Mouse (Mus musculus) spleen, postnatal 36 days (tissue): Measurements from ENCODE around the gene Sh3rf1.

Experiments
- DNase-seq, 2 experiments: peaks; one replicate each; pipeline ENCODE4 v3.0.0; 2022; ENCODE audit warnings: low spot score in 2 of 2, mixed read lengths in 1 of 2

Gene Sh3rf1

DNA sequence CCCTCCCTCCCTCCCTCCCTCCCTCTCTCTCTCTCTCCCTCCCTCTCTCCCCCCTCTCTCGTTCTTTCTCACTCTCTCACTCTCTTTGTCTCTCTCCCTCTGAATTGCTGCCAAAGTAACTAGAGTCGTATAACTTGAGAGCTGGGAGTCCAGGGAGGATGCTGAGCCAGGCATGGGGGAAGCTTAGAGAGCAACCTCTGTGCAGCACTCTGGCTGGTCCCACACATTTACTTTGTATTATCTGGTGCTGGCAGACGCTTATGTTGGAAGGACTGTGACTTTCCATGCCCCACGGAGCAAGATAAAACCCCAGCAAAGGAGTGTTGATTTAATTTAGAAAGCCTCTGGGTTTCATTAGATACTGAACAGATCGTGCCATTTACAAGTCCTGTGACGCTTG, 196.5 kb downstream of the Sh3rf1 start:
- no peak for DNase-seq

DNA sequence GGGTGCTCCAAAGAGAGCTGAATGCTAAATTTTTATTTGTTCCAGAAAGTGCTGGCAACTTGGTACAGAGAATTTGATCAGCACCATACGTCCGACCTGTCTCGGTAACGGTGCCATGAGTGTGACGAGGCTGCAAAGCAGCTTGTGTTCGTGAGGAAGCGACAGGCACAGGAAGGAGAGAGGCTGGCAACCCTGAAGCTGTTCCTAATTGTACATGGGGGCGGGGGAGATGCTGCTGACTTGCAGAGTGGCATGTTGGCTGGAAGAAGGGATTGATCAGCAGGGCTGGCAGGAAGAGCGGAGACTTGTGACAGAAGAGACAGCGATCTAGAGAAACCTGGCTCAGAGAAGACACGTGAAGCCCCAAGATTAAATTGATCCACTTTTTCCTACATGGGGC, 197.9 kb downstream of the Sh3rf1 start:
- DNase-seq, result no peak

DNA sequence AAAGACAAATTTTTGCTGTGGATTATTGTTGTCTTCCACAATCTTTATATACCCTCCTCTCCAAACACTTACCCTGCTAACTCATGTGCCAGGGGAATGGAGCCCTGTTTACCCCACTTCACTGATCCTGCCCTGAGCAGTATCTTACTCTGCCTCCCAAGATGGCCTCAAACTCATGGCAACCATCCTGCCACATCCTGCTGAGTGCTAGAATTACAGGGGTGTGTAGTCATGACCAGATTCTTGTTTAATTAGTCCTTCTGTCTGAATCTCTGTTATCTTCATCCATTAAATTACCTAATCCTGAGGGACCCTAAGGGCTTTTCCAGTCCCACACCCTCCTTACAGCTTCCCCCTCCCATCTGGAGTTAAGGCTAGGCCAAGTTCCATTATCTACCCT, 201.5 kb downstream of the Sh3rf1 start:
- no peak for DNase-seq

DNA sequence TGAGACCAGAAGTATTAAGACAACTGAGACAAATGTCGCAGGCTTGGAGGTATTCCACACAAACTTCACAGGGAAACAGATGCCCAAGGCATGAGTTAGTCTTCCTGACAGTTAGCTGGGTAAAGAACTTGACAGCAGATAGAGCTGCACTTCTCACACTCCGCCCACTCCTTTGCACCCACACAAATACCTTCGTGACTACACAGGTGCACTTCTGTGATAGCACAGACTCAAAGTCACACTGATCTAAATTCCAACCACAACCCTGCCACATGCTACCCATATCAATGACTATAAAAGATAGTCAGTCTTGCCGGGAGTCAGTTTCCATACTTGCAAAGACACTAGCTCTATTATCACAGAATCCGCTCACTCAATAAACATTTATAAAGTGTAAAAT, 202.4 kb downstream of the Sh3rf1 start:
- no peak for DNase-seq

DNA sequence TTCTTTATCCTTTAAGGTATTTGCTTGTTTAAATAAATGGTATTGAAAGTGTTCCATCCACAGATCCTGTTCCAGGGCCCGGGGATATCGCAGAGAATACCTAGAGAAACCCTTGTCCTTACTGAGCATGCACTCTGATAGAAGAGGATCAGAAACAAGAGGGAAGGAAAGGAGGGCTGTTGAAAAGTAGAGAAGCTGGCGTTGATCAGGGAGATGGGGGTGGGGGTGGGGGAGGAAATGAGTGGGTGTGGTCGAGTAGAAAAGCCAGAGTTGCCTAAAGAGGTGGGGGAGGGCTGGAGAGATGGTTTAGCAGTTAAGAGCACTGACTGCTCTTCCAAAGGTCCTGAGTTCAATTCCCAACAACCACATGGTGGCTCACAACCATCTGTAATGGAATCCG, 203.0 kb downstream of the Sh3rf1 start:
- no peak for DNase-seq

DNA sequence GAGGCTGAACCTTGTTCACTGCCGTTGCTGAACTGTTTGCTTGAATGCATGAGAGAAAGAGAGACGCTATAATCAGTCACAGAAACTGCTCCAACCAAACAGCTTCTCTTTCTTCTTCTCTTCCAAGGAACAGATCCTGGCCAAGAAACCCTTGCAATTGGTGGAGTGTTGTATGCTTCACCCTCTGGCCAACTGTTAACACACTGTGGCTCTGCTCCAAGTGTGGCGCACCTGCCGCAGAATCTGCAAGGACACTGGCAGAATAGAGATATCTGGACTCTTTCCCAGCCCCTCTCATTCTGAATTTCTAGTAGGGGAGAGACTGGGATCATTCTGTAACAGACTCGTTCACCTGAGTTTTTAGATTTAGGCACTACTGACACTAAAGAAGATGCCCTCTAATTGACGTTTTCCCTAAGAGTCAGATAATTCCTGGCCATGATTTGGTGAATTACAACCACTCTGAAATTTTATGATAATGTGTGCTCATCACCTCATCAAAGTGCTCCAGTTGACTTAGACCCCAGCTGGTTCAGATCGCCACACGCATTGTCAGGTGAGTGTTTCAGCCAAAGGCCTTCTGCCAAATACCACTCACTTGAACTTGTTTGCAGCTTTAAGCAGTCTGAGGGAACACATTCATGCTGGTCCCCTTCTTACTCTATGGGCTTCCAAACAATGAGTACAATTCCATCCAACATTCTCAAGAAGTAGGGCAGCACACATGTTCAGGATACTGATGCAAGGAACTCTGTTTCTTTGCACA, 204.4 kb downstream of the Sh3rf1 start:
- DNase-seq, result no peak

DNA sequence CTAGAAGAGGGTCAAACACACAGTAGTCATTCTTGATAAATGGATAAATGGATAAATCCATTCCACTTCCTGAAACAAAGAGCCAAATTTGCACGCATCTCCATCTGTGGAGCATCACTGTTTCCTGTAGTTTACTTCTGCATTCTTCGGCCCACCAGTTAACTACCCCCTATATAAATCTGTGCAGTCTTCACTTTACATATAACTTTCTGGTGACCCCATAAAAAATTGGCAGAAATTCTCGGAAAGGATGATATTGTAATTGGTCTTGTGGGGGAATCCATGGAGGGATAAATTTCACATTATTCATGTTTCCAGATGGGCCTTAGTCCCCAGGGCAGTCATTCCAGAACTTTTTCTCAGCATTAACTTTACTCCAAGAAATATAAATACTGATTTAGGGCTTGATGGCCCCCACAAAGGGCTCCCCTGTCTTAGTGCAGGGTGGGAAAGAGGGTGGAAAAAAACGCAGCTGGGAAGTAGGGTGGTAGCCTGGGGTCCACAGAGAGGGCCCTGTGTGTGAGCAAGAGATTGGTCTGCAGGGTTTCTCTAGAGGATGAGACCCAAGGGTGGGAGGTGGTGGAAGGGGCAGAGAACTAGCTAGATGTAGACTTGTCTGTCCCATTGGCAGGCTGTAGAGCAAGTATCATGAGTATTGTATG, 205.3 kb downstream of the Sh3rf1 start:
- no peak for DNase-seq

DNA sequence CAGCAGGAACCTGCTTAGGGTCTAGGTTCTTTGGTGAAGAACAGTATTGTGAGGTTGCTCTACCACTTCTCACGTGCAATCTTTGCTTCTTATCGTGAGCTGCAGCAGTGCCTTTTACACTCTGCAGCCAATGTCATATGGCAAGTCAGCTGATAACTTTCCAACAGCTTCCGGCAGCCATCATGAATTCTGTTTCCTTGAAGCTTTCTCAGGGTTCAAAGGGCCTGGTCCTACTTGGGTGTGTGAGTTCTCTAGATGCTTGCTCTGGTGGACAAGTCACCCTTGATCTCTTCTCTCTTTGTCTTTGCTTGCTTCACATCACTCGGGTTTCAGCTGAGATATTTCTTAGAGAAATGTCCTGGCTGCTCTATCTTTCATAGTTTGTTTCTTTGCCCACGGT, 211.8 kb downstream of the Sh3rf1 start:
- no peak for DNase-seq

DNA sequence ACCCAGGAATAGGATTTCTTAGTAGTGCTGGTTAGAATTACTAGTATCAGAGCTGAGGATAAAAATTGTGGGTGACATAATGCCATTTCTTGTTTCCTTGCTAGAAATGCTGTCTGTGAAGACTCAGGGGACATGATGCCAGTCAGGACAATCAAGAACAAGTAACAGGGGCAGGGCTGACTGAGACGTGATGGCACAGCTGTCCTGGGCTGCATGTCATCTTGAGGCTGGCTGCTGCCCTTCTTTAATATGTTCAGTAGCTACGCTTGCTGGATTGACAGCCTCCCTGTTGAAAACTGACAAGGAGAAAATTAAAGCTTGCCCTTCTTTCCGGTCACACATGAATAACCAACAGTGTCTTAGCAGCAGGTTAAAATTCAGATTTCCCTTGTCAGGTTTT, 212.5 kb downstream of the Sh3rf1 start:
- no peak for DNase-seq

DNA sequence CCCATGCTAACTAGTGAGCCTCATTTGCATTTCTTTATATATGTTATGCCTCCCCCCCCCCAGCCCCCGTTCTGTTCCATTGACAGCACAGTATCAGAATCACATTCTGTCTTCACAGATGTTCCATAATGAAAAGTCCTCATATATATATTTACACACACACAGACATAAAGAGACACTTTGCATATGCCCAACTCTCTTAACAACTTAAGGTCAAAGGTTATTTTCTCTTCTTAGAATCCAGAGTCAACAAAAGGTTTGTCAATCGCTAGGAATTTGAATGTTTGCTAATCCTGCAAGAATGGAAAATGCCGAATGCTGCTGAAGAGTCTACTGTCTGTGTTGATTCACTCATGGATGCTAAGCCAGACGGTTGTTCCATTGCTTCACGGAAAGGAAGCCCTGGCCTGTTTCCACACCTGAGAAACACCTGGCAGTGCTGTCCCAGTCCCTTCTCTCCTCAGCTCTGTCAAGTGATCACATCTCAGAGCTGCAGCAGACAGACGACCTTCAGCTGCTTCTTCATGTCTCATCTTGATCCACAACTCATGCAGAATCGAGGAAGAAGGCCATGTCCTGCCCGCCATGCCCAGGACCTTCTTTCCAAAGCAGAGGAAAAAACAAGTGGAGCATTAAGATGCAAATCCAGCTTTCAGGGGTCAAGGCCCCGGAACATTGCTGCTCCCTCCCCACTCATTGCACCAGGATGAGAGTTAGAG, 213.1 kb downstream of the Sh3rf1 start:
- DNase-seq, result no peak

DNA sequence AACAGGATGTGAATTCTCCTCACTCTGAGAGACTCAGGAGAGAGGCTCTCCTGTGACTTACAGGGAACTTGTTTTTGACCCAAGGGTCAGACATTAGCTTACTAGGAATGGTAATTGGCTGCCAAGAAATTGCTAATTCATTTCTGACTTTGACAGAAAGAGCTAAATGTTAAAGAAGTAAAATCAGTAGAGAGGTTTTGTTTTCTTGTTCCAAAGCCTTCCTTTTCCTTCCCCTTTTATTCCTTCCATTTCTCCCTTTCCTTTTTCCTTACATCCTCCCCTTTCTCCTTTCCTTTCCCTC, 213.6 kb downstream of the Sh3rf1 start:
- no peak for DNase-seq

DNA sequence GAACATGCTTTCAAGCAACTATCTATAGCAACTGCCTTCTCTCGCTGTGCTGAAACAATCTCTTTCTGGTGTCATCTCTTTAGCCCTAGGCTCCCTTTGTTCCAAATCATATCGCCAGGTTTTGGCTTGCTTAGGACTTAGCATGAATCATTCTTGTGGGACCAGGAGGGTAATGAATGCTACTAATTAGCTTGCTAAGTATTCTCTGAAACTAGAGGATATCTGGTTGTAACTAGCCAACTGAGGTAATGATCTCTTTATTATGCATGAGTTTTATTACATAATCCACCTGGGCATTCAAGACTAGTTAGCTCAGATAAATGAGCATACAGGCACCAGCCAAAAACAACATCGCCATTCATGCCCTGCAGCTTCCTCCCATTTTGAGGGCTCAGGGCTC, 219.3 kb downstream of the Sh3rf1 start:
- DNase-seq, result no peak

DNA sequence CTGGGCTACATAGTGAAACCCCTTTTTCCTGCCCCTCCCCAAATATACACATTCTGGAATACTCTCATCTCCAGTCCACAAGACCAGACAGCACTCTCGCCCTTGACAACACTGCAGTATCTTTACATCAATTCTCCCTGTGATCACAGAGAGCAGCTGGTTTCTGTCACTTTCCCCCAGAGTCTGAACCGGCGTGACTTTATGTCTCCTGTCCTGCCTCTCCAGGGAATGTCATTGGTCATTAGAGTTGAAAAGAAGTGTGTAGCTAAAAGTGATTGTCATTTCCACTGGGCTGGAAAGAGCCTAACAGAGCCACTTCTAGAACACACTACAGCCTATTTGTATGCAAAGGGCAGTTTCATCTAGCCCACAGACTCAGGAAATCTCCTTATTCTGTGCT, 220.7 kb downstream of the Sh3rf1 start:
- no peak for DNase-seq
